Mouse (Mus musculus) hindbrain, embryonic 15.5 days (tissue): ENCODE results near the gene Krt81. TPM values are rescaled to one million over a fixed set of nuclear protein-coding genes. Genes with fewer than 3 reads are reported as not detected.

Experiments
- polyA plus RNA-seq: library from polyadenylated mRNA; unstranded; fragments of >200 nt; fragmentation: Nextera tagmentation; extraction: Ambion mirVana; gene quantifications from 2 replicates; pipeline ENCODE4 v1.2.1, GENCODE M21; 2015

Gene Krt81
- polyA plus RNA-seq, 1 experiment from 2014 or later: not detected

Other genes with a start within 250 kb of the Krt81 start
- gene Grasp, start 239.6 kb downstream of the Krt81 start, polyA plus RNA-seq: 1.9 and 2.4 TPM in 2 replicates
- 6.6 and 6.9 TPM in 2 replicates for gene Nr4a1, start 209.5 kb downstream of the Krt81 start, polyA plus RNA-seq
- gene Atg101, start 179.5 kb downstream of the Krt81 start, polyA plus RNA-seq: 75.5 and 76.5 TPM in 2 replicates
- 0.31 TPM in 1 of 2 replicates, not detected in the other for gene 6030408B16Rik, start 170.5 kb downstream of the Krt81 start, polyA plus RNA-seq
- 0.06 and 0.13 TPM in 2 replicates for gene Krt80, start 93.6 kb downstream of the Krt81 start, polyA plus RNA-seq
- gene Krt7, start 52.7 kb downstream of the Krt81 start, polyA plus RNA-seq: 1.3 and 1.6 TPM in 2 replicates
- 0.64 and 0.82 TPM in 2 replicates for gene Krt87, start 24.9 kb downstream of the Krt81 start, polyA plus RNA-seq
- gene Krt88, start 16.0 kb downstream of the Krt81 start, polyA plus RNA-seq: not detected in 2 replicates
- 0.09 and 0.12 TPM in 2 replicates for gene Krt86, start 9.7 kb upstream of the Krt81 start, polyA plus RNA-seq
- not detected in 2 replicates for gene Krt83, start 27.8 kb upstream of the Krt81 start, polyA plus RNA-seq
- gene Gm49425, start 53.5 kb upstream of the Krt81 start, polyA plus RNA-seq: not detected in 2 replicates
- 0.05 TPM in 1 of 2 replicates, not detected in the other for gene Krt84, start 69.1 kb upstream of the Krt81 start, polyA plus RNA-seq
- gene Krt82, start 86.9 kb upstream of the Krt81 start, polyA plus RNA-seq: not detected in 2 replicates
- gene Krt90, start 99.2 kb upstream of the Krt81 start, polyA plus RNA-seq: 0.12 and 0.13 TPM in 2 replicates
- 0.17 and 0.18 TPM in 2 replicates for gene Krt75, start 110.2 kb upstream of the Krt81 start, polyA plus RNA-seq
- gene Gm5414, start 164.4 kb upstream of the Krt81 start, polyA plus RNA-seq: not detected in 2 replicates
- gene Gm5478, start 183.6 kb upstream of the Krt81 start, polyA plus RNA-seq: not detected in 2 replicates
- gene Krt6b, start 216.5 kb upstream of the Krt81 start, polyA plus RNA-seq: not detected in 2 replicates
- gene Krt6a, start 230.6 kb upstream of the Krt81 start, polyA plus RNA-seq: 0.22 TPM in 1 of 2 replicates, not detected in the other
- 0.18 and 0.75 TPM in 2 replicates for gene Krt5, start 249.1 kb upstream of the Krt81 start, polyA plus RNA-seq